Mouse (Mus musculus): Measurements from ENCODE around the gene Vmn2r41. TPM values are rescaled to one million over a fixed set of nuclear protein-coding genes. Genes with fewer than 3 reads are reported as not detected.
A peak's percentile ranks its signal among the peaks of the same experiment; 100 is the strongest.
"Not testable (repeated sequence)": the region's sequence is repeated elsewhere in the genome, so short reads cannot be mapped to it uniquely, and the experiment has no call there.

The Vmn2r41 gene
- total RNA-seq (2021) = not detected

DNA sequence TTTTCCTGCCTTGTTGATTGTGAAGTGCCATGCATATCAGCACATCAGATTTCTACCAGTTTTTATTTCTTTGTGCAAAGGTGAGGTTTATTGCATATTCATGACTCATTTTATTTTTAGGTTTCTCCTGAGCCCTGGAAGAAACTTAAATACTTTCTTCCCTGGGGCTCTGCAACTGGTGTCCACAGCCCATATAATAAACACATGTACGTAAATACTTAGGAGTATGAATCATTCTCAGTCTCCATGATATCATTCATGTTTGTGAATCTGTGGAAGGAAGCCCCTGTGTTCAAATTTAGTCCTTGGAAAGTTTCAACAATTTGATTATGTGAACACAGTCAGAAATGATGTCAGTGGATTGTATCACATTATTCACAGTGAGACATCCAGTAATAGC is at the start of gene Vmn2r41:
Vmn2r41 (minus strand) TSS at position 101 of the 400 bp plus-strand sequence.
- DNase-seq (ENCODE audit: low spot score in 2 of 2); intact Hi-C loops (cut with DNase I): not testable (repeated sequence)

DNA sequence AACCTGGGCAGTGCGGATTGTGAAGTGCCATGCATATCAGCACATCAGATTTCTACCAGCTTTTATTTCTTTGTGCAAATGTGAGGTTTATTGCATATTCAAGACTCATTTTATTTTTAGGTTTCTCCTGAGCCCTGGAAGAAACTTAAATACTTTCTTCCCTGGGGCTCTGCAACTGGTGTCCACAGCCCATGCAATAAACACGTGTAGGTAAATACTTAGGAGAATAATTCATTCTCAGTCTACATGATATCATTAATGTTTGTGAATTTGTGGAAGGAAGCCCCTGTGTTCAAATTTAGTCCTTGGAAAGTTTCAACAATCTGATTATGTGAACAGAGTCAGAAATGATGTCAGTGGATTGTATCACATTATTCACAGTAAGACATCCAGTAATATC is 38.8 kb upstream of the Vmn2r41 start, which contains the start of gene Vmn2r42:
Vmn2r42 (minus strand) TSS at position 101 of the 400 bp plus-strand sequence.
- DNase-seq (ENCODE audit: low spot score in 2 of 2); intact Hi-C loops (cut with DNase I): not testable (repeated sequence)

DNA sequence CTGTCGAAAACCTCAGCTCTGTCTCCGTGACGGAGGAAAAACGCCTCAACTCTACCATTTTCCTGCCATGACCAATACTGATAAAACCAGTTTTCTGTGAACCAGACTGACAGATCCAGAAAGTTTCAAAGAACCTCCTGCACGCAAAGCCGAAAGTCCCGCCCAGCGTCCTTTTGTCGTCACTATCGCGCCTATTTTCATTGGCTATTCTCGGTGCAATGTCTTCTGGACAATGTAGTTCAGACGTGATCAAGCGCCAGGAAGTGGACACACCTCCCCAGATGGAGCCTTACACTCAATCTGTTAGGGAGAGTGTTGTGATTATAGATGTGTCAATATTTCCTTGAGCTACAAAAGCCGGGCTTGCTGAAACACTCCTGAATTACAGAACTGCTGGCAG is 68.6 kb downstream of the Vmn2r41 start:
- intact Hi-C loops (cut with DNase I) = not testable (repeated sequence)

More for the DNA sequence above, 68.6 kb downstream of the Vmn2r41 start:
- peak in 1 of 2 experiments; percentile 1 for DNase-seq (ENCODE audit: low spot score in 2 of 2)

Other genes starting within 250 kb of the Vmn2r41 start
- gene Vmn2r42, start 38.7 kb upstream of the Vmn2r41 start, total RNA-seq (2021) = not detected
- not detected for gene Vmn2r43, start 98.9 kb upstream of the Vmn2r41 start, total RNA-seq (2021)
- not detected for gene Vmn2r44, start 221.7 kb upstream of the Vmn2r41 start, total RNA-seq (2021)